Mouse (Mus musculus): ENCODE data around the gene Plcl2.

Gene Plcl2

DNA sequence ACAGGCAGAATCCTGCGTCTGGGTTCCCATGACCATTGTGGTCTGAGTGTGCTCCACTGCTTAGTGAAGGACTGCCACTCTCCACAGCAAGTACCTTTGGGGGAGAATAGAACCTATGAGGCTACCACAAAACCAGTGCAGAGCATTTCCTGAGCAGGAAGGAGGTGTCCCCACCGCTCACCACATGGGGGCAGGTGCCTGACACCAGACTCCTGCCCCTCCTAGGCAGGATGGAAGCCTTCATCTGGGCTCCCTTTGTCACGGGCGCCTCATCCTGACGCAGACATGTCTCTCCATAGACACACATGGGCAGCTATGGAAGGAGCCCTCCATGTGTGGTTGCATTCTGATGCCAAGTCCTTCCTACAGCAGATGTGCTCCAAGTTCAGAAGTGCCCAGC, 222.7 kb downstream of the Plcl2 start:
- DNase-seq (ENCODE audit: low read depth in 1 of 2, low spot score in 2 of 2): no peak

DNA sequence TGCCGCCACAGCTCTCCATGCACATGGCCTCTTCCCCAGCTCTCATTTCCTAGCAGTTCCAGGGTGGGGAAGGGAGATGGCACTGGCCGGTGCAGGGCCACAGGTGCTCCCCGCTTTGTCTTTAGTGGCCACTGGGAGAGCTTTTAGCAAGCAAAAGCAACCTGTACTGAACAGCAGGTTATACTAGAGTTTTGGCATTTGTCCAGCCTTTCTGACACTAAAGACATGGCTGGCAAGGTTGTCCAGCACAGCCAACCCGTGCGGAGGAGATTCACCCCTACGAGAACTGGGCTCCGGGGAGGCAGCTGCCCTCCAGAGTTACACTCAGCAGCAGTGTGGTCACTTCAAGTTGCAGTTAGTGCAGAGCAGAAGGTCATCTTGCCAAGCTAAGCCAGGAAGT, 224.2 kb downstream of the Plcl2 start:
- DNase-seq (ENCODE audit: low read depth in 1 of 2, low spot score in 2 of 2): no peak

DNA sequence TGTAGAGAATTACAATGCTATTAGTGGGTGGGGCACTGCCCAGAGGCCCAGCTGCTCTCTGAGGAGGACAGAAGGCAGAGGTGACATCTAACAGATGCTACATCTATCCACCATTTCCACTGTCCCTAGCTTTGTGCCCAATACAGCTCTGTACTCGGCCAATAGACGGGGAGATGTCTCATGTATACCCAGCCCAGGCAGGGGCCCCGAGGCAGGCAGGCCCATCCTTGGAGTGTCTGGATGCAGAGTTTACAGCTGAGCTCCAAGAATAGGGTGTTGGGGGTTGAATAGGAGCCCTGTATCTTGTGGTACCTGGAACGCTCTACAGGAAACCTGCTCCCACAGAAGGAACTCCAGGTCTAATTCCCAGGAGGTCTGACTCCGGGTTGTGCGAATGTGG, 225.6 kb downstream of the Plcl2 start:
- DNase-seq (ENCODE audit: low read depth in 1 of 2, low spot score in 2 of 2): no peak

DNA sequence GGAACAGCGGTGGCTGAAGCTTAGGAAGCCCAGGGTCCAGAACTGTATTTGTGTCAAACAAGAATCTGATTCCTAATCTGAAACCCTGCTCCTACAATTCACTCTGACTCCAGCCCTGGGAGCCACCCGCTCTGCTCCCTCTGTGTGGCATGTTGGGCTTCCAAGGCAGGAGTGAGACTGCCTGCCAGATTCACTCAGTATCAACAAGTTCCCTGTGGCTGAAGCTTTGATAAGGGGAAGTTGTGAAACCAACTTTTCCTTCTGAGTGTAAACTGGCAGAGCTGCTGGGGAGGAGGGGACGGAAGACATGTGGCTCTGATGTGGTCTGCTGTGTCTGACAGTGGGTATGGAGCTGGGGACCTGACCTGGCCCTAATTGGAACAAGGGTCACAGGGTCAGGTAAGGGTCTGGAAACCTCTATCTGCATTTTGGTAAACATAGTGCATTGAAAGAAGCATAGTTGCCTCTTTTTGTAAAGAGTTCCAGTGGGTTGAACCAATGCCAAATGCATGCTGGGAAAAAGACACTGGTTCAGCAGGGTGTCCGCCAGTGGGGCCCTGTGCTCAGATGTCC, 226.3 kb downstream of the Plcl2 start:
- DNase-seq (ENCODE audit: low read depth in 1 of 2, low spot score in 2 of 2): no peak

DNA sequence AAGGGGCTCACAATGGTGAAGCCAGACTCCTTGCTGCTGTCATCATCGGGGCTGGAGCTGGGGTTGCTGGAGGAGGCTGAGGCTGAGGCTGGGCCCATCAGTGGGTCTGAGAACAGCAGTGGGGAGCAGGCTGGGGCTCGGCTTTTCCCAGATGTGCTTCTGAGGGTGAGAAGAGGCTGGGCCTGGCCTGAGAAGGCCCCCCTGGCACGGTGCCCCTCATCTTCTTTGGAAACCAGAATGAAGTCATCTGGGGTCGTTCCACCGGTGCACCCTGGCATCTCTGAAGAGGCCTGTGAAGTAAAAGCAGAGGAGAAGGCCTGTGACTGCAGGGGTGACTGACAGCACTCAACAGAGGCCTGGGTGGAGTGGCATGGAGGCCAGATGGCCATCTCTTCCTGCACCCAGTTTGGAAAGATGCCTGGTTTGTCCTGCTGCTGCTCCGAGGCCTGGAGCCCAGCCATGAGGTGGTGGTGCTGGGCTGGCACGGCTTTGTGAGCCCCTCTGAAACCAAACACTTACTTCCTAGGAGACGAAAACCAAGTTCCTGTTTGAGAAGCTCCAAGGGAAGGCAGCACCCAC, 226.8 kb downstream of the Plcl2 start:
- no peak for DNase-seq (ENCODE audit: low read depth in 1 of 2, low spot score in 2 of 2)

DNA sequence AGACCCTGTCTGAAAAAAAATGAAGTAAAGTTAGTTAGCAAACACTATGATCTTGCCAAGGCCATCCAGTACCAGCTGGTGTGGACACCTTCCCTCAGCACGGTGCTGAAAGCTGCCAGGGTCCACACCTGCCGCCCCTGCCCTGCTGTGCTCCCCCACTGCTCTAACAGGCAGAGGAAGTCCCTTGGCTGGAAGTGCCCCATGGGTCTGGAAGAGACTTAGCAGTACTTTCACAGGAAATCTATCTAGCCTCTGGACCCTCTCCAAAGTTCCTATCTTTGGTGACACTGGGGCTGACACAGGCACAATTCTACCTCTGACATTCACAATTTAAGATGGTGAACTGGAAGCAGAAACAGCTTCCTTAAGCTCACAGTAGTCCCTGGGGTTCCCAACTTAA, 227.9 kb downstream of the Plcl2 start:
- DNase-seq (ENCODE audit: low read depth in 1 of 2, low spot score in 2 of 2): no peak

All from monocyte, adult 2 months (primary cell).